Mouse (Mus musculus): ENCODE measurements around the gene 6430548M08Rik. TPM values are rescaled to one million over a fixed set of nuclear protein-coding genes. Genes with fewer than 3 reads are reported as not detected.

6430548M08Rik gene
- total RNA-seq (2021): 10 to 100 TPM; 52.7 to 59.3 TPM
- long read RNA-seq, experiment 1, full-length matches to known transcripts: 7 of 17 reads
- long read RNA-seq, experiment 1, partial matches to known transcripts: 1 of 17 reads
- long read RNA-seq, experiment 1, other reads (novel, unspliced or antisense): 9 of 17 reads
- long read RNA-seq, experiment 2, full-length matches to known transcripts: 19 of 42 reads
- long read RNA-seq, experiment 2, partial matches to known transcripts: 19 of 42 reads
- long read RNA-seq, experiment 2, other reads (novel, unspliced or antisense): 4 of 42 reads

DNA sequence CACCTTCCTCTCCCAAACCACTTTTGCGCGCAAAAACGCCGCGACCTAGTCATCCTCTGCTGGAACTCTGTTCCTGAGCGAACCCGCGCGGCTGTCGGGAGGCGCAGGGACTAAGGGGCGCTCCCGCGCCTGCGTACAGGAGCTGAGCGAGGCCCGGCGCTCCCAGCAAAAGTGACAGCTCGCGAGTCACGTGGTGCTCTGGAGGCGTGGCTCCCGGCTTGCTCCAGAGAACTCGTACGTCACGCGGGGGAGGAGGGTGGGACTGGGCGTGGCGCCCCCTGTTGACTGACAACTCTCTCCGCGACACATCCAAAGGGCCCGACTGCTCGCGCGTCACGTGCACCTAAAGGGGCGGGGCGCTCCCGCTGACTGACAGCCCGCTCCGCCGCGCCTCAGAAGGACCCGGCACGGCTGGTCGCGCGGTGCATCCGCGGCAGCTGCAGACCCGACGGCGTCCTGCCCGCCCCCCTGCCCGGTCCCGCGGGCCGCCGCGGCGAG lies at the start of gene 6430548M08Rik:
Gene 6430548M08Rik, plus strand, starts transcription at position 395 of the 498 bp plus-strand sequence.
- peak; percentile 98 to 99 for DNase-seq (ENCODE audit: low spot score in 2 of 2)

GRCm38 (mm10) chr8:120065611-120066010 lies 48.3 kb upstream of the 6430548M08Rik start:
- no peak for DNase-seq (ENCODE audit: low spot score in 2 of 2)

GRCm38 (mm10) chr8:120066226-120066625 lies 47.7 kb upstream of the 6430548M08Rik start:
- no peak for DNase-seq (ENCODE audit: low spot score in 2 of 2)

DNA sequence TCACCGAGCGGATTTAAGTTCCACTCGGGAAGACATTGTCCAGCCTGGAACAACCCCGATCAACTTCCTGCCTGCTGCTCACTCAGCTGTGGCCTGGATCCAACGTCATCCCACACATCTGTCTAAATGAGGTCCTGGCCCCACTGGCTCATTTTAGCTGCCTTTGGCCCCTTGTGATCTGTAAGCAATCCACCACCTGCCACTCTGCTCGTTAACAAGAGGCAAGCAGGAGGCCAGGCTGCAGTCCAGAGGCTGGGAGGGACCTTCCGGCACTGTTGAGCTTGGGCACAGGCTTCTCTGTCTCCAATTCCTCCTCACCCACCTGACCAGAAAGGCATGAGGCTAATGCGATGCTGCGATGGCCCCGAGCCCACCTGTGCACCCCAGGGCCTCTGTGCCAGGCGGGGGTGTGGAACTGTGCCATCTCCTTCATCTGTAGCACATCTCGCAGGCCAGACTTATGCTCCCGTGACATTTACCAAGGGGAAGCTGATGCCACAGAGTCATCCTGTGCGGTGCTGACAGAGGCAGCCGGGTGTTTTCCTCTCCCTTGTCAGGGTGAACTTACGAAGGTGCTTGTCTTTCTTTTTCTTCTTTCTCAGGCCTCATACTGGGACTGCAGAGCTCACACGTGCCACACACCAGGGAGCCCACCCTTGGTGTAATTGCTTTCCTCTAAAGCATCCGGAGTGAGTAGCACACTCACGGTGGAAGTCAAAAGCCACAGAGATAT lies 45.9 kb upstream of the 6430548M08Rik start:
- DNase-seq (ENCODE audit: low spot score in 2 of 2): no peak

DNA sequence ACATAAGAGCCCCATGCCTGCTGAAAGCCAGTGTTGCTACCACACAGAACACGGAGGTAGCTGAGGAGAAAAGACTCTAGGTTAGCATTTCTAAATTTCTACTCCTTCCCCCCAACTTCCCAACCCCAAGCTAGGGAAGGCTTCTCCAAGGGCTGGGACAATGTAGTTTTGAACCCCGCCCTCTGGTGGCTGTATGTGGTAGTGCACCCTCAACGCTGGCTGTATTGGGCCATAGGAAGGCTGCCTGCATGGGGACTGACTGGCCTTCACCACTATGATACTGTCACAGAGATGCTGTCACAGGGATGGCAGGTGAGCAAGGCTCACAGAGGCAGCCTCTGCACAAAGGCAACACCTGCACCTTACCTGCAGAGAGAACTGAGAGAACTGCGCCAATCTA lies 42.3 kb upstream of the 6430548M08Rik start:
- peak; percentile 62 to 73 for DNase-seq (ENCODE audit: low spot score in 2 of 2)

- peak in 1 of 2 experiments; percentile 34 for DNase-seq (ENCODE audit: low spot score in 2 of 2)
Observed at GRCm38 (mm10) chr8:120072259-120072658, 41.7 kb upstream of the 6430548M08Rik start.

- no peak for DNase-seq (ENCODE audit: low spot score in 2 of 2)
Observed at GRCm38 (mm10) chr8:120072827-120073226, 41.1 kb upstream of the 6430548M08Rik start.

DNA sequence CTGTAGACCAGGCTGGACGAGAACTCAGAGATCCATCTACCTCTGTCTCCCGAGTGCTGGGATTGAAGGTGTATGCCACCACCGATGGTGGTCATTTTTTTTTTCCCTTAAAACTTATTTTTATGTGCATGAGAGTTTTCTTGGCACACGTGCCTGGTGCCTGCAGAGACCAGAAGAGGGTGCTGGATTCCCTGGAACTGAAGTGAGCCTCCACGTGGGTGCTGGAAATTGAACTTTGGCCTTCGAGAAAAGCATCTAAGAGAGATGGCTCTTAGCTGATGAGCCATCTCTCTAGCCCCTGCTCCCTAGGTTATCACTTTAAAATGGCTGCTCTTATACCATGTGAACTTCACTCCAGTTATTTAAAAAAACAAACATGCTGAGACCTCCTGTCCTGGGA lies 39.4 kb upstream of the 6430548M08Rik start:
- no peak for DNase-seq (ENCODE audit: low spot score in 2 of 2)

DNA sequence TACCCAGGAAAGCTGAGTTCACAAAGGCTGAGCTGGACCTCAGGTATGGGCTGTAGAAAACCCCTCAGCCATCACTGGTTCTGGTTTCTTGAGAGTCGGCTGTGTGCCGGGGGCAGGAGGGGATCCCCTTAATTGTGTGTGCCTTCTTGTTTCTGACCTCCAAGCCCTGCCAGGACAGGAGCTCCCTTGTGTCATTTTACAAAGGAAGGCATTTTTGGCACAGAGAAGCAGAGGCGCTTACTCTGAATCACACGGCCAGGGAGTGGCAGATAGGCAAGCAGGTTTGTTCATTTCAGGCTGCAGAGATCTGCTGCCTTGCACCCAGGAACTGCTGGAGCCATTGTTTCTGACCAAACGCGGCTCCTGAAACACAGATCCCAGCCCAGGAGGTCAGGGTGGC lies 38.6 kb upstream of the 6430548M08Rik start:
- no peak for DNase-seq (ENCODE audit: low spot score in 2 of 2)

GRCm38 (mm10) chr8:120078080-120078479 lies 35.9 kb upstream of the 6430548M08Rik start:
- peak; percentile 40 to 43 for DNase-seq (ENCODE audit: low spot score in 2 of 2)

- DNase-seq (ENCODE audit: low spot score in 2 of 2): no peak
Observed at GRCm38 (mm10) chr8:120079361-120079760, 34.6 kb upstream of the 6430548M08Rik start.

DNA sequence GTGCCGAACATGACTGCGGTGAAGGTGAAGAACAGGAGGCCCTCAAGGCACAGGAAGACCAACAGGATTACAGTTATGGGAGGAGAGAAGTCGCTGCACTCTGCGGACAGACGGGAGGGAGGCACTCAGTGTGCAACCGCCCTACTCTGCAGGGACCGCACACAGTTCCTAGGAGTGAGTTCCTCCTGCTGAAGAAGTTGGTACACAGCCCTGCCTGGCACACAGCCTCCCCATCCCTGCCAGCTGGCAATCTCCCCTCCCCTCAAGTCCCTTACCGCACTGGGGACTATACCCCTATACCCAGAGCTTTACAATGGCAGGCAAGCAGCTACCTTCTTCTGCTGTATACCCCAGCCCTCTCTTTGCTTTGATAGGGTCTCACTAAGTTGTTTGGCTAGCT lies 30.7 kb upstream of the 6430548M08Rik start:
- no peak for DNase-seq (ENCODE audit: low spot score in 2 of 2)

GRCm38 (mm10) chr8:120084783-120085182 lies 29.2 kb upstream of the 6430548M08Rik start:
- DNase-seq (ENCODE audit: low spot score in 2 of 2): no peak

- DNase-seq (ENCODE audit: low spot score in 2 of 2): no peak
Observed at GRCm38 (mm10) chr8:120089511-120089910, 24.4 kb upstream of the 6430548M08Rik start.

GRCm38 (mm10) chr8:120091032-120091431 lies 22.9 kb upstream of the 6430548M08Rik start:
- DNase-seq (ENCODE audit: low spot score in 2 of 2): no peak

DNA sequence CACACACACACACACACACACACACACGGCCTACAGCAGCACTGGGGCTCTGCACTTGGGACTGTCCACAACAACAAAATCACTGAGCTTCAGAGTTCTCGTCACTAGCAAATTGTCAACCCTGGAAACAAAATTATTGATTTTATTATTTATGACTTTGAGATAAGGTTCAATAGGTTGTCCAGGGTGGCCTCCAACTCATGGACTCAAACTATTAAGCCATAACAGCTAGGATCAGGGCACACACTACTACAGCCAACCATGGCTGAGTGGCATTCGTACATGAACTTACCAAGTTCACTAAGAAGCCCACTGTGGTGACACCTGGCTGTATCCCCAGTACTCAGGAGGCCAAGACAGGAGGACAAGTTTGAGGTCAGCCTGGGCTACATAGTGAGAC lies 20.8 kb upstream of the 6430548M08Rik start:
- no peak for DNase-seq (ENCODE audit: low spot score in 2 of 2)

DNA sequence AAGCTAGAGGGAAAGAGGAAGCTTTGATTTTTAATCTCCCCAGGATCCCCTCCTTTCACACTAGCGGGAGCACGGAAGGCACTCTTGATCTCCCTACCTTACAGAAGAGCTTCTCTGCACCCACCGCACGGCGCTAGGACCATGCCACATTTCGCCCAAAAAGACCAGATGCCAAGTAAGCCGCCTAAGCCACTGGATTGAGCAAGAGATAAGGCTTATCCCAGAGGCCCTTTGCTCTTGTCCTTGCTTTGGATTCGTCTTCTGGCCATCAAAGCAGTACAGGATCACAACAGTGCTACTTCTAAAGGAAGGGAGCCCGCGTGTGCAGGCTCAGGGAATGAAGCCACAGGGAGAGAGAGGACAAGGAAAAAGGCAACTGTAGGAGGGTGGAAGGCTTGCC lies 19.2 kb upstream of the 6430548M08Rik start:
- no peak for DNase-seq (ENCODE audit: low spot score in 2 of 2)

DNA sequence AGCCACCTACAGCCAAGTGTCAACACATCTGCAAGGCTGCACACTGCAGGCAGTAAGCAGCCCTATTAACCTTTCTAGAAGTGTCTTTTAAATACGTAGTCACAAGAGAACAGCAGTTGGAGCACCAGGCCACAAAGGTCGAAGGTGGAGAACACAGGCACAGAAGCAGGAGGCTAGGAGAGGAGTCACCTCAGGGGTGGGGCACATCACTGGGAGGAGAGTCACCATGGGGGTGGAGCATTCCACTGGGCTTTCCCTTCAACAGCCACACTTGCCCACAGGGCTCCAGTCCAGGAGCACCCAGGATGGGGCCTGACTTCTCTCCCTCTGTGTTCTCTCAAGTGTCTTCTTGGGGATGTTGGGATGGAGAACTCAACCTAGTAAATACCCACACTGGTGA lies 17.5 kb upstream of the 6430548M08Rik start:
- no peak for DNase-seq (ENCODE audit: low spot score in 2 of 2)

DNA sequence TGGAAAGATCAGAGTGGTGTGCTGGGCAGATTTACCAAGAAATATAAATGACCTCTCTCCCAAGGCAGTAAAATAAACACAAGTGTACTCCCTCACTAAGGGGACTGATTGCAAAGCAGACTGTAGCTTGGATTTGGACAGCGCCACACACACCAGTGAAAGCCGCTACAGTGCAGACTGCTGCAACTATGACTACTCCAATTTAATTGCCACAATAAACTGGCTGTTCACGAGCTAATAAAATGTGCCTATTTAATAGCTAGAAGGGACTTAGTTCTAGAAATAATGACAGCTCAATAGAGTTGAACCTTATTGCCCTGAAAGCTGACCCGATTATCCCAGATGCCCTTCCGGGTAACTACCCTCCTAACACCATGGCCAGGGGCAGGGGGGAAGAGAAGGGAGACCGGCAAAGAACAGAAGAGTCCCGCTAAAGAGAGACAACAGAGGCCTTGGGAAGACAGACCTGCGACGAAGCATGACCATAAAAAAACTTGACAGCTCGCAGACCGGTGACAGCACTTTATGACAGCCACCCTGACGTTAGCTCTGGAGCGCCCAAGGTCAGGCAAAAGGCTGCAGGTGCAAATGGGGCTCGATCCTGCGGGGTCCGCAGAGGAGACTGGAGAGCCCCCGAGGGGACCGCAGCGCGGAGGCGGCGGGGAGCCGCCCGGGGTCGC lies 13.4 kb upstream of the 6430548M08Rik start:
- DNase-seq (ENCODE audit: low spot score in 2 of 2): no peak

- peak; percentile 52 to 64 for DNase-seq (ENCODE audit: low spot score in 2 of 2)
Observed at GRCm38 (mm10) chr8:120101068-120101972, 12.6 kb upstream of the 6430548M08Rik start, which contains the start of gene Zdhhc7. Gene Zdhhc7, minus strand, starts transcription at chr8:120101482.

DNA sequence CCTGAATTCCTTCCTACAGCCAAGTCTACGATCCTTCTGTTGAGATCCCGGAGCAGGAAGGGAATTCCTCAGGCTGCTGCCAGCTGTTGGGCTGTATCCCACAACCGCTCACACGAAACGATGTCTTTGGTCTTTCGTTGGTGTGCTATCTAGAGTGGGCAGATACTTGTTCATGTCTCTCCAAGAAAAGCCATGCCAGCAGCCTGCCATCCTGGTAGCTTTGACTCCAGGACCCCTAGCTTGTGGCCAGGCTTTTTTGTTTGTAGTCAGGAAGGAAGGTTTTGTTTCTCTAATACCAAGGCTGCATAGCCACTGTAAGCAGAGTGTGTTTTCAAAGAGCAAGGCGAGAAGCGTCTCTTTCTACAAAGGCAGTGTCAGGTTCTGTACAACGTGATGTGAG lies 10.0 kb upstream of the 6430548M08Rik start:
- no peak for DNase-seq (ENCODE audit: low spot score in 2 of 2)
